Mouse (Mus musculus): ENCODE results near the gene Ube2z.
"Not testable (repeated sequence)": the region's sequence is repeated elsewhere in the genome, so short reads cannot be mapped to it uniquely, and the experiment has no call there.

Ube2z gene

DNA sequence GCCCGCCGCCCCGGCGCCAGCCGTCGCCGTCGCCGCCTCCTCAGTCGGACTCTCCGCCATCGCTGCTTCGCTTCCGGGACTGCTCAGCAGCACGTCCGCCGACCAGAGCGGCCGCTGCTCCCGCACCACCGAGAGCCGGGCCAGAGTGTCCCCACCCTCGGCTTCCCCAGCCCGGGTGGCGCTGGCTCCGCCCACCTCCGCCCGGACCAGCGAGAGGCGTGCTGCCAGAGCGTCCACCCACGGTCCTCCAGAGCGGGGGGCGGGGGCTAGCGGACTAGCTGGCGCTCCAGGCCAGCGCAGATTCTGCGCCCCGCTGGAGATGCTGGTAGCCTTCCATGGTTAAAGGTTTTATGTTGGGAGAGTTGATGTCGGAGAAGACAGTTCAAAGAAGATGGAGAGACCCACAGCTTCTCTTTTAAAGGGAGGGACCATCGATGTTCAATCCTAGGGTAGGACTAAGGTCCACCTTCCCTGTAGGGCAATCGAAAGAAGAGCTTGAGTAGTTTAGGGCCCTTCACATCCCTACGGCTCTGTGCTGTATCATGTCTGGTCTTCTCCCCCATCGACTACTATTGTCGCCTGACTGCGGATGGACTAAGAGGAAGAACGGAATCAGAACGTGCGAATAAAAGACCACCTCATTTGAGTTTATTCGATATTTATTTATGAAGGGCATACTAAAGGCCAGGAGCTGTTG lies at the start of gene Ube2z:
Ube2z (minus strand) TSS at position 174 of the 697 bp plus-strand sequence.
- DNase-seq, result peak; percentile 98

DNA sequence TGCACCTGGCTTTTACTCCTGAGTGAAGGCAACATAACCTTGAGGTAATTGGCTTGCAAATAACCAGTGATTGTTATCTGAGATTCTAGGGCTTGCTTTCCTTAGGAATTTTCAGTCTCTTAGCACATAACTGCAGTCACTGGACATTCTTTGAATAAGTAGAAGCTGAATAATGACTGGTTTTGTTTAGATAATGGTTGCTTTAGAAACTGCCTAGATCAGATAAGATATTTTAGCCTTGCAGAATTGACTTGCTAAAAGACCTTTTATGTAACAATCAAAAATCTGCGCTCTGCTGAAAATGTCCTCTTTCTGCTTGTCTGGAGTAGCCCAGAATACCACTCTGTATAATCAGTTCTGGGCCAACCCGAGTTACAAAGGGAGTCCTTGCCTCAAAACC lies 48.9 kb upstream of the Ube2z start:
- DNase-seq, result no peak

DNA sequence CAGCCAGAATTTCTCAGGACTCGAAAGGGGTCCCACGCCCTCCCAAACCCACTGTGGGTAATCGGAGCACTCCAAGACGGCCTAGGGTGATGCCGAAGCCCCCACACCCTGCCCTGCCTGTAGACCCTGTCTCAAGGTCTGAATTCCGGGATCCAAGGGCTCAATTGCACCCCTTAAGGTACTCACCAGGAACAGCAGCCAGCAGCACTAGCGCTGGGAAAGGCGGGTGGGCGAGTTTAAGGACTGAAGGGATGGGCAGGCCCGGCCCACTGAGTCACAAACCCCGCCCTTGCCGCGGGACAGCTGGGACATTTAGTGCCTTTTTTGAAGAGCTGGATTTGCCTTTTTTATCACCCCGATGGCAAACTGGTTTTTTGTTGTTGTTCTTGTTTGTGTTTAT lies 46.6 kb upstream of the Ube2z start, which contains the start of gene Calcoco2:
Calcoco2 (minus strand) TSS at position 214 of the 400 bp plus-strand sequence.
- DNase-seq, result no peak

DNA sequence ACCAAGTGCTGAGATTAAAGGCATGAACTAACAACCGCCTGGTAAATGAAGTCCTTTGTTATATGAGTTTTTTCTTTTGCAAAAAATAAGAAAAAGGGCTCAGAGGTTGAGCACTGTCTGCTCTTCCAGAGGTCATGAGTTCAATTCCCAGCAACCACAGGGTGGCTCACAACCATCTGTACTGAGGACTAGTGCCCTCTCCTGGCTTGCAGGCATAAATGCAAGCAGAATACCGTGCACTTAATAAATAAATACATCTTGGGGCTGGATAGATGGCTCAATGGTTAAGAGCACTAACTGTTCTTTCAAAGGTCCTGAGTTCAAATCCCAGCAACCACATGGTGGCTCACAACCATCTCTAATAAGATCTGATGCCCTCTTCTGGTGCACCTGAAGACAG lies 45.8 kb upstream of the Ube2z start:
- DNase-seq, result not testable (repeated sequence)

DNA sequence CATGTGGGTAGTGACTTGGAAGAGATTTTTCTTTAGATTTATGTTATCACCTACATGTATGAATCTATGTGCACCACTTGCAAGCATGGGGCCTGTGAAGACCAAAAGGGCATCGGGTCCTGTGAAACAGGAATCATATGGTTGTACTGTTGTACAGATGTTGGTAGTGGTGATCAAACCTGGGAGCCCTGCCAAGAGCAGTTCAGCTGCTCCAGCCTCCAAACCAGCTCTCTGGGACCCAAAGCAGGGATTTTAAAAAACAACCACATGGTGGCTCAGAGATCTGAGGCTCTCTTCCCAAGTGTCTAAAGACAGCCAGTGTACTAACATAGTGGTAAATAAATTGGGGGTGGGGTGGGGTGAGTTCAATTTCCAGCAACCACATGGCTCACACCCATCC lies 43.2 kb upstream of the Ube2z start:
- no peak for DNase-seq

DNA sequence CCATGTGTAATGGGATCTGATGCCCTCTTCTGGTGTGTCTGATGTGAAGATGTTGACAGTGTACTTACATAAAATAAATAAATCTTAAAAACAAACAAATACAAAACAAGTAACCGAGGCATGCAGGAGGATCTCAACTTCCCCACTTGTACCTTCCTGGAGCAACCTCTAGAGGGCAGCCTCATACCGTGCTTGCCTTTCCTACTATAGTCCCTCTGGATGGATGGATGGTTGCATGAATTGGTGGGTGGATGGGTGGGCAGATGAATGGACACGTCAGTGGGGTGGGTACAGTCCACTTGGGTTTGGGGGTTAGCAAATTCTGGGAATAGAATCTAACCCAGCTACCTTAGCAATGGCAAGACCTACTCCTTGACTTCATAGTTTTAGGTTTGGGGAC lies 28.2 kb upstream of the Ube2z start:
- DNase-seq, result peak; percentile 19

DNA sequence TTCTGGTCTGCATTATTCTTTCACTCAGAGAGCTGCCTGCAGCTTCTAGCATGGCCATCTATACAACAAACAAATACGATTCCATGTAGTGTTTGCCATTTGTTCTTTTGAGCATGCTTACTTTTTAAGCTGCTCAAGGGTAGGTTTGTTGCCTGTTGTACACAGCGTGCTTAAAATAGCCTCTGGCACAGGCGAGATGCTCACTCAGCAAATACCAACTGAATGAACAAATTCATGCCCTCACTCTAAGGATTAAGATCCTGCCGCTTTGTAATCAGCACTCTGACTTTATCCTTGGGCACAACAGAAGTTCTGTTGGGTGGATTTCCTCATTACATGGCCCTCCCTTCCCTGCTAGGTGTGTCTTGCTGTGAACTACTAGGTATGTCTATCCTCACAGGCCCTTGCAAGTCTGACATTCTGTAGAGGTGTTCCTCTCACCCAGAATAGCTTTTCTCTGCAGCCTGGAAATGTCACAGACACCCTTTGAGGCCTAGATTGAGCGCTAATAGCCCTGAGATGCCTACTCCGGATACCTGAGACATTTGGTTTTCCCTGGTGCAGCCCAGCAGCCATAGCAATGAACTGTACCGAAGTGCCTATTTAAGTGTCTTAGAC lies 27.6 kb upstream of the Ube2z start:
- no peak for DNase-seq

DNA sequence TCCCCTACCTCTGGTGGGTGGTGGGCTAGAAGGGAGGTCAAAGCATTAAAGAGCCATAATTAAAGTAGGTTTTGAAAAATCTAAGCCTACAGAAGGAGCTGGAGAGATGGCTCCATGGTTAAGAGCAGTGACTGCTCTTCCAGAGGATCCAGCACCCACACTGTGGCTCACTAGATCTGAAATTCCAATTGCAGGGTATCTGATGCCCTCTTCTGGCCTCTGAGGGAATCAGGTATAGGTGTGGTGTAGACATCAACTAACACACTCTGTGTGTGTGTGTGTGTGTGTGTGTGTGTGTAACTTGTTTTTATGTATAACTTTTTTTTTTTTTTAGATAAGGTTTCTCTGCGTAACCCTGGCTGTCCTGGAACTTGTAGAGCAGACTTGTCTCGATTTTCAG lies 25.9 kb upstream of the Ube2z start:
- DNase-seq, result no peak

DNA sequence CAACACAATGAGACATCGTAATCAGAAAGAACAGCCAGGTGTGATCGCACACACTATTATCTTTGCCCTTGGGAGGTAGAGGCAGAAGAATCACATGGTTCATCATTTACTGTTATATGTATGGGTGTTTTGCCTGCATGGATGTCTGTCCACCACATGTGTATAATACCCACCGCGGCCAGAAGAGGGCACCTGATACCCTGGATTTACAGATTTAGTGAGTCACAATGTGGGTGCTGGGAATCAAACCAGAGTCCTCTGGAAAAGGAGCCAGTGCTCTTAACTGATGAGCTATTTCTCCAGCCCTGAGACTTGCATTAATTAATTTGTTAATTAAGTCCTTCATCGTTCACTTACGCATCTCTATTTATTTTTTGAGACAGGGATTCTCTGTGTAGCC lies 22.8 kb upstream of the Ube2z start:
- no peak for DNase-seq

DNA sequence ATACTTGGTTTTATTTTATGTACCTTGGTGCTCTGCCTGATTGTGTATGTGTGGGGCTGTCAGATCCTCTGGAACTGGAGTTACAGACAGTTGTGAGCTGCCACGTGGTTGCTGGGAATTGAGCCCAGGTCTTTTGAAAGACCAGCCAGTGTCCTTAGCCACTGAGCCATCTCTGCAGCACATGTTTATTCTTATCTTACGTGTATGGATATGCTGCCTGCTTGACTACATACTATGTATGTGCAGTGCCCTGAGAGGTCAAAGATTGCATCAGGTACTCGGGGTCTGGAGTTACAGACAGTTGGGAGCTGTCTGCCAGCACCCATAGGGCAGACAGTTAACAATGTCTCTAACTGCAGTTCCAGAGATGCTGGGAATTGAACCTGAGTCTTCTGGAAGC lies 17.5 kb upstream of the Ube2z start:
- DNase-seq, result no peak

DNA sequence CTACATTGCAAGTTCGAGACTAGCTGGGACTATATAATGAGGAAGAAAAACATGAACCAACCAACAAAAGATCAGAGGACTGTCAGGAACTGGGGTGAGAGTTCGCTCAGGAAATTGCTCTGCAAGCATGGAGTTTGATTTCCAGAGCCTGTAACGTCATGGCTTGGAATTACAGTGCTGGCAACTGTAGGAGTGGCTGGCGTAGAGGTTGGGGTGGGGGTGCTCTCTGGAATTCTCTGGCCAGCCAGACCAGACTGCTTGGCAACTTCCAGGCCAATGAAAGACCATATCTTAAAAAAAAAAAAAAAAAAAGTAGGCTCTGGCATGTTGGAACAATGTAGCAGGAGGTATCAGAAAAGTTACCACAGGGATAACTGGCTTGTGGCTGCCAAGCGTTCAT lies 15.5 kb upstream of the Ube2z start:
- DNase-seq, result no peak

DNA sequence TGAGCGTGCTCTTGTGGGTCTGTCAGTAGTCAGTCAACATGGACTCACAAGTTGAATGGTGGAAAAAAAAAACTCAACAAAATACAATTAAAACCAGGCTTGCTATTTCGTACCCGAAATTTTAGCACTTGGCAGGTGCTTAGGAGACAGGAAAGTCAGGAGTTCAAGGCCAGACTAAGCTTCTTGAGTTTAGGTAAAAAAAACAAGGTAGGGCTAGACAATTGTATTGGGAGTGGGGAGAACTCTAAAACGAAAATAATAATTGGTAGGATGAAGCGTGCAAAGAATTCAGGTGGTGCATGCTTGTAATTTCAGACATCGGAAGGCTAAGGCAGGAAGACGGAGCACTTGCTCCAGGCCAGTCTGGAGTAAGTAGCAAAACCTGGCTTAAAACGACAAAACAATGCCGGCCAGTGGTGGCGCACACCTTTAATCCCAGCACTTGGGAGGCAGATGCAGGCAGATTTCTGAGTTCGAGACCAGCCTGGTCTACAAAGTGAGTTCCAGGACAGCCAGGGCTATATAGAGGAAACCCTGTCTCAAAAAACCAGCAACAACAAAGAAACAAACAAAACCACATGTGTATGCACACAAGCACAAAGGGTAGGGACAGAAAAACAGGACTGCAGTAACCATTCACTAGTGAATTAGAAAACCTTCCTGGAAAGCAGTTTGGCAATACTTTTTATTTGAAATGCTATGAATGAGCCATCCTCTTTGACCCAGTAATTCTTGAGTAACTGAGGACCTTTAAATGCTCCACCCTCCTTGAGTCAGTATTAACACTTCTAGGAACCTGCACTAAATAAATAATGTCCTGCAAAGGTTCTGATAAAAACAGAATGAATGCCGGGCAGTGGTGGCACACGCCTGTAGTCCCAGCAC lies 11.3 kb upstream of the Ube2z start:
- DNase-seq, result no peak

DNA sequence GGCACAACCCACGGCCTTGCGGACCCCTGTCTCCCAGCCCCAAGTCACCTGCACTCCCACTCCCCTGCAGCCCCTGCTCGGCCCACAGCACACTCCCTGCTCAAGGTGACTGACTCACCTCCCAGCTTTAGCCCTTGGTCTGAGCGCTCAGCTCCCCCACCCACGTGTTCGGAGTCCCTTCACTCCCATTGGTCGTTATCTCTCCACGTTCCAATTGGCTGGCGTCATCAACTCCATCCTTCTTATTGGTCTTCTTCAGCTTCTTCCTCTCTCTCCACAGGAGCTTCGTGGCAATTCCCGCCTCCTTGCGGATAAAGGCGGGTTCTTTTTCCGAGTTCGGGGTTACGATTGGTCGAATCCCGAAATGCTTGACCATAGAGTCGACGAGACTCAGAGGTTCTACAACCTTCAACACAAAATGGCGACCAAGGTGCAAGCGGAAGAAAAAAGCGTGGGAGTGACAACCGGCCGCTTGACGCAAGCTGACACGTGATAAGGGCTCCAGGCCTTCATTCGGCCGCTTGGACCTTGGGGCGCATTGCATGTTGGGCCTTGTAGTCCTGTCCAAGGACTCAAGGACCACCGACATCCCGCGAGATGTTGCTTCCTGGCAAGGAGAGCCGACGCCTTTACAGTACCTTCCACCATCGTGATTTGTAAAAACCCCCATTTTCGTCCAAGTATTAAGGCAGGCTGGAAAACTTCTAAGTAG lies 10.5 kb upstream of the Ube2z start, which contains the start of gene Atp5g1:
Atp5g1 (minus strand) TSS at position 162 of the 712 bp plus-strand sequence.
- DNase-seq, result peak; percentile 95

DNA sequence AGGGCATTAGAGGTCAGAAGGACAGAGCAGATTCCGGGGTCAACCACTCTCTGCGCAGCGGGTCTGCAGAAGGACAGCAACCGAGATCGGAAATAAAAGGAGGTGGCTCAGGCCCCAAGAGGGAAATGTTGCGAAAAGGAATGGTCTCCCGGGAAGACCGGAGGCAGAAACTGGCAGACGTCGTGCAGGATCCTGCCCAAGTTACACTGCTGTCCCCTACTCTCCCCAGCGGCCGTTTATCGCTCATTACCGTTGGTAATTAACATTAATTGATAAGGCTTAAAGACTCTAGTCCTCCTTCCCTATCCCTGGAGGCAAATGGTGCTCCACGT lies 10.0 kb upstream of the Ube2z start:
- DNase-seq, result peak; percentile 17

DNA sequence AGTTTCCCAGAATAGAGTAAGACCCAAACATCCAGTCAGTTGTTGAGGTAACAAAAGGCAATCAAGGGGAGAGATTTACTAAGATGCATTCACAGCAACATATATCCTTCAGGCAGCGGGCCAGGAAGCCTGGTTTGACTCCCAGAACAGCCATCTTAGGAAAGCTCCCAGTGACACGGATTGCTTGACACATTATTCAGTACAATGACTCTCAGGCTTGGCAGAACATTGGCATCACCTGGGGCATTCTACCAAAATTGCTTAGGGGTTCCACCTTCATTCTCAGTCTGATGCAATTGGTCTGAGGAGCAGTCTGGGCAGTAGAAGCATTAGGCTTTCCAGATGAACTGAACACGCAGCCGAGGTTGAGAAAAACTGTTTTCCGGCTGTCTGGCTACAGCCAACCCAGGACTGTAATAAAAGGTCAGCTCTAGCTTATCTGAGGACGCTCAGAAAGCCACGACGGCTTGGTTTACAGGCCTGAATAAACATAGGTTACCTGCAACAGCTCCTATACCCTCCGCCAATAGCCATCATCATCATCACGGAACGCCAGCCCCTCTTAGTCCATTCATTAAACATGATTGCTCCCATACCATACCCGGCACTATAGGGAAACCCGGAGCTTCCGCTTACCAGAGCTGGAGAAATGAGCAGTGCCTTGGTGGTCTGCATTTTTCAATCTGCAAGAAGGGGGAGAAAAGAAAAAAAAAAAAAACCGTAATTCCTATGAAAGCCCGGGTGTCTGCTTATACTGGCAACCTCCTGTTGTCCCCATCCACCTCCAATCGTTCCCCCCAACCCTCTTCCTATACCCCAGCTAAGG lies 9.4 kb upstream of the Ube2z start:
- DNase-seq, result peak; percentile 42

DNA sequence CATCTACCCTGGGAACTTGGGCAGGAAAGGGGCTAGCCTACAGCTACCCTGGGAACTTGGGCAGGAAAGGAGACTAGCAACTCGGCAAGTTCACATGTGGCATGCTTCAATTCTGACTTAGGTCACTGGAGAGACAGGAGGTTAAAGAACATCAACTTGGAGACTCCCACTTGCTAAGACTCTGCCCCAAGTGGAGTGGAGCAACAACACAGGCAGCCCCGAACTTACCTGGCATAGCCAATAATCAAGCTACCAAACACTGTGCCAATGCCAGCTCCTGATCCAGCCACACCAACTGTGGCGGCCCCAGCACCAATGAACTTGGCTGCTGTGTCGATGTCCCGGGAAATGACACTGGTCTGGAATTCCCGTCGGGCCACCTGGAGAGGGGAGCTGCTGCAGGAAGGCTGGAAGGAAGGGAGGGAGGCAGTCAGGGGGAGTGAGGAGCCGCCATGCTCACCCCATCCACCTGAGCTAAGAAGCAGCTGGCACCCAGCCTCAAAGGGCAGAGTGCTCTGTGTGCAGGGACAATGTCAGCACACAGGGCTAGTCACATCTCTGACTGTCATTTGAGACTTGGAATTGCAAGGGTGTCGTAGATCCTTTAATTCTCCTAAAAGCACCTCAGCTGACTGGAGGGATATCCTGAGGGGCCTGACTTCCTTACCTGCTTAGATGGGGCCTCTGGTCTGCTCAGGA lies 8.3 kb upstream of the Ube2z start:
- DNase-seq, result no peak

DNA sequence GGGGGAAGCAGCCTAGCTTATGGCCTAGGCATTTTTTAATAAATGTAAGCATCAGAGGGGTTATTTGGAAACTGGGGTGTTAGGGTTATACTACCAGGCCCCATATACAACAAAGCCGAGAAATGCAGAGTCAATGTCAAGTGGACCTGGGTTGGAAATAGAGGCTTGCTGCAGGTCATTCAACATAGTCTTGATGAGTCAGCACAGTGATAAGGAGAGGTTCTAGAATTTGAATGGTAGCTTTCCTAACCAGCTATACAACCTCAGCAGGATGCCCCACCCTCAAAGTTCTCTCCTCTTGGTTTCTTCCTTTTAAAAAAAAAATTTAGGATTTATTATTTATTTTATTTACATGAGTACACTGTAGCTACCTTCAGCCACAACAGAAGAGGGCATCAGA lies 5.8 kb upstream of the Ube2z start:
- DNase-seq, result no peak

DNA sequence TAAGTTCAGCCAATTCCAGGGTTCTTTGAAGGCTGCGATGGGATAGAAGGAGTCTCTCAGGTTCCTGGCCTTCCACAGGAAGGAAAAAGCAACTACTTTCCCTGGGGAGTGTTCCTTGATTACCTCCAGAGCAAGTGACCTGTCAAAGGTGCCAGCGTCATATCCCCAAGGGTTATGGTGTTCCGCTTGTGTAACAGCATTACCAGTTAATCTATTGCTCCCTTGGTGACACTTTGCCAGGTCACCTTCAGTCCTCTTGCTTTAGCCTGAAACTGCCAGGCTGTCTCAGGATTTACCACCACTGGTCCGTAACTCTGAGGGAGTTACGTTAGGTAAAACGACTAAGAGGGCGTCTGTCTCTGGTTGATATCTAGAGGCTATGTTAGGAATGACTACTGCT lies 5.2 kb upstream of the Ube2z start:
- no peak for DNase-seq

DNA sequence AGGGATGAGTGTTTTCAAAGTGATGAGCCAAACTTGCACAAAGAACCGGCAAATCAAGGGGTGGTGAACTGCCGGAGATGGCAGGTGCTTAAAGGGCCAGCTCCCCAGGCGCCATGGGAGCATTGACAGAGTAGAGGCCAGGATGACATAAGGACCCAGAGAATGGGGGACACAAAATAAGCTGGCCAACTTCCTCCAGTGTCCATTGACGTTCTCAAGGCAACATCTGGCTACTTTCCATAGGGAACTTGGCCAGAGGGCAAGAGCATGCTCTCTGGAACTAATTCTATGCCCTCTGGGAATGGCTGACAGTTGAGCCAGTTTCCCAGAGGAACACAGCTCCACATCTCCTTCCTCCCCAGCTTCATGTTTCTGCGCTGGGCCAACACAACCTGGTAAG lies 3.0 kb upstream of the Ube2z start:
- DNase-seq, result no peak

DNA sequence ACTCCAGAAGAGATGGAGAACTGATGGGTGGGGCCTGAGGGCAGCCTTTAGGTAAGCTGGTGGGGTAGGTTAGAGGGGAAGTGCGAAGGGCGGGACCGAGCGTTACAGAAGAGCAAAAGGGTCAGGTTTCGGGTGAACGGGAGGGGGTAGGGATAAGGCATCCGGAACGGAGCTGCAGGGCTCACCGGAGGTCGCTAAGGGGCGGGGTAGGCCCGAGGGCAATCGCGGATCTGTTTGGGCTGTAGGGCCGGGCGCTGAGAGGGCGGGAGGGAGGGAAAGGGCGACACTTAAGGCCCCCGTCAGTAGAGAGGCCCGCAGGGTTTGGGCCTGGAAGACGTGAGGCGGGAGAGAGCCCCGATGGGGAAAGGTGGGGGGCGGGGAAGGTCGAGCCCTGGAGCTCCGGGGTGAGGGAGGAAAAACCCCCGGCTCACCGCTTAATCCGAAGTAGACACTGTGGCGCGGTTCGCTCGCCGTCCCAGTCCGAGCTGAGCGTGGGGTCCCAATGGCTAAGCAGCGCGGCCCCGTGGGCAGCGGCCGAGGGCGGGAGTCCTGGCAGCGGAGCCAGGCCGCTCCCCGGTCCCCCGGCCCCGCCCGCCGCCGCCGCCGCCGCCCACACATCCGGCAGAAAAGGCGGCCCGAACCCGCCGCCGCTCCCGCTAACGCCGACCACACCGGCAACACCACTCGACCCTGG lies 520 bp downstream of the Ube2z start:
- DNase-seq, result peak; percentile 19

DNA sequence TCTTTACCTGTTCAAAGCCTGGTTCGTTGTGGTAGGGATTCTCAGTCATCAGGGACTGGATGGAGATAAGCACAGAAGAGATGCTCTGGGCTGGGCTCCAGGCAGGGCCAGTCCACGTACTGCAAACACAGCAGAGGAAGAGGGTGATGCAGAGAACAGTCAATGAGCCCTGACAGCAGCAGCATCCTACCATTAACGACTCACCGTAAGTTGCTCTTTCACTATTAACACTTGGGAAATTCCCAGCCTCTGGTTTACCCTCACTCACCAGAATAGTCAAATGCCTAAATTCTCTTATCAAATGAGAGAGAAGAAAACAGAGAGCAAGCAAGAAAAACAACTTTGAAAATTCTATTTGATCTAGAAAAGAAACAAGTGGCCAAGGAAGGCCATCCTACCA lies 6.9 kb downstream of the Ube2z start:
- no peak for DNase-seq

Measured in right cerebral cortex, postnatal 14 days (tissue).